18 mouse cellular contexts compared by ENCODE assay signal in the genomic region with DNA sequence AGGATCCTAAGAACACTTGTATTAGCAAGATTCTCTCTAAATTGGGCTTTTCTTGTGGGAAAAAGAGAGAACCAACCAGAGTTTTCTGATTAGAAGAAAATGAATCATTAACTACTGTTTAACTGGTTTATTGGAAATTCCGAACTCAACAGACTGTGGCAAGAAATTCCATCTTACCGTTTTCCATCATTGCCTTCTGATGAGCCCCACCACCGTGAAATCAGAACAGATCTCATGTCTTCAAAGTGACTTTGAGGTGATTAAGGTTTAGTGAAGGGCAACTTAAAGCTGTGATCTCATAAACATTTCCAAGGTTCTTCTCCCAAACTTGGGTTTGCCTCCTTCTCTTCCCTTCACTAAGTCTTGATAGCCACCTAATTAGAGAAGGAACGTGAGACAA.
"Had no signal": no experiment of that assay in that cellular context is flagged by ENCODE, and none has a peak within 500 bp of the region (broad histone marks: within the 10 kb centered on the region; RNA-seq: fewer than 3 reads in every experiment).

No protein-coding gene starts in this region.

- ATAC-seq: midbrain, embryonic 16.5 days had no signal

- DNase-seq: lung, embryonic 14.5 days; lung, postnatal 10 days; lung, postnatal 4 days; midbrain, embryonic 14.5 days; retina, postnatal 1 day; right cerebral cortex, adult 18-20 months; right cerebral cortex, postnatal 25 days; right cerebral cortex, postnatal 4 days; spleen, adult 18-20 months; thymus, adult 18-20 months; thymus, postnatal 14 days; thymus, postnatal 36 days had no signal

- H3K4me1 ChIP-seq: neural tube, embryonic 15.5 days had no signal

- H3K4me2 ChIP-seq: lung, embryonic 14.5 days; midbrain, embryonic 12.5 days; neural tube, embryonic 13.5 days; neural tube, embryonic 15.5 days had no signal

- H3K4me3 ChIP-seq: midbrain, embryonic 10.5 days; midbrain, embryonic 12.5 days; myocyte; neural tube, embryonic 13.5 days; neural tube, embryonic 15.5 days had no signal

- H3K27ac ChIP-seq: midbrain, embryonic 10.5 days; midbrain, embryonic 12.5 days; neural tube, embryonic 13.5 days; neural tube, embryonic 15.5 days had no signal

- H3K27me3 ChIP-seq: midbrain, embryonic 12.5 days; neural tube, embryonic 13.5 days; neural tube, embryonic 15.5 days had no signal

- H3K36me3 ChIP-seq: midbrain, embryonic 10.5 days; midbrain, embryonic 12.5 days; neural tube, embryonic 13.5 days; neural tube, embryonic 15.5 days had no signal

- H3K9ac ChIP-seq: lung, embryonic 14.5 days; midbrain, embryonic 12.5 days; neural tube, embryonic 13.5 days; neural tube, embryonic 15.5 days had no signal

- H3K9me3 ChIP-seq: midbrain, embryonic 10.5 days; midbrain, embryonic 12.5 days; neural tube, embryonic 13.5 days; neural tube, embryonic 15.5 days had no signal
